Mouse (Mus musculus) layer of hippocampus, adult 18-20 months (tissue): ENCODE measurements around the gene Lmnb2. TPM values are rescaled to one million over a fixed set of nuclear protein-coding genes. Genes with fewer than 3 reads are reported as not detected.

Experiments
- DNase-seq, 2 experiments: peaks; one replicate each; pipeline ENCODE4 v3.0.0; 2022; ENCODE audit warnings: low spot score in 2 of 2
- total RNA-seq, 2 experiments: library from RNA; stranded (reverse); gene quantifications; 2 replicates each; pipeline ENCODE4 v1.2.3; 2021

Gene Lmnb2
- total RNA-seq, 2 experiments from 2014 or later = 19.5 to 22.3 TPM

GRCm38 (mm10) chr10:80930361-80931152, 12.5 kb upstream of the Lmnb2 start:
- peak in 1 of 2 experiments; percentile 57 for DNase-seq

DNA sequence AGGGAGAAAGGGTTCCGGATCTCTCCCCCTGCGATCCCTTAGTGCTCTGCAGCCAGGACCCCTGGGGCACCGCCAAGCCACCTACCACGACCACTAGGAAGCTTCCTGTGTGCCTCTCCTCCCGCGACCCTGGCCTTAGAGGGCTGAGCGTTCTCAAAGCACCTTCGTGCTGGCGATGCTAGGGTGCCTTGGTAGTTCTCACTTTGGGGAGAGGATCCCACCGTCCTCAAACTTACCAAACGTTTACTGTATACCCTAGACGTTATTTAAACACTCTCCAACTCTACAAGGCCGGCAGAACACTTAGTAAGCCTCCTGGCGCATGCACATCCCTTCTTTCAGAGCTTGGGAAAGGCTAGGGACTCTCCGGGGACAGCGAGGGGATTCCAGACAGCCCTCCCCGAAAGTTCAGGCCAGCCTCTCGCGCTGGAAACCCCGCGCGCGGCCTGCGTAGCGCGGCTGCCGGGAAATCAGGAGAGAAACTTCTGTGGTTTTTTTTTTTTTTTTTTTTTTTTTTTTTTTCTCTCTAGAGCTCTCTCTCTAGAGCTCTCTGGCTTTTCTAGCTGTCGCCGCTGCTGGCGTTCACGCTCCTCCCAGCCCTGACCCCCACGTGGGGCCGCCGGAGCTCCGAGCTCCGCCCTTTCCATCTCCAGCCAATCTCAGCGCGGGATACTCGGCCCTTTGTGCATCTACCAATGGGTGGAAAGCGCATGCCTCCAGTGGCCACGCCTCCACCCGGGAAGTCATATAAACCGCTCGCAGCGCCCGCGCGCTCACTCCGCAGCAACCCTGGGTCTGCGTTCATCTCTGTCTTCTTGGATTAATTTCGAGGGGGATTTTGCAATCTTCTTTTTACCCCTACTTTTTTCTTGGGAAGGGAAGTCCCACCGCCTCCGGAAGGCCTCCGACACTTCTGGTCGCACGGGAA, 11.5 kb upstream of the Lmnb2 start, which contains the start of gene Gadd45b:
Gadd45b (plus strand) TSS at position 775 of the 928 bp plus-strand sequence.
- DNase-seq = peak; percentile 98 to 99

DNA sequence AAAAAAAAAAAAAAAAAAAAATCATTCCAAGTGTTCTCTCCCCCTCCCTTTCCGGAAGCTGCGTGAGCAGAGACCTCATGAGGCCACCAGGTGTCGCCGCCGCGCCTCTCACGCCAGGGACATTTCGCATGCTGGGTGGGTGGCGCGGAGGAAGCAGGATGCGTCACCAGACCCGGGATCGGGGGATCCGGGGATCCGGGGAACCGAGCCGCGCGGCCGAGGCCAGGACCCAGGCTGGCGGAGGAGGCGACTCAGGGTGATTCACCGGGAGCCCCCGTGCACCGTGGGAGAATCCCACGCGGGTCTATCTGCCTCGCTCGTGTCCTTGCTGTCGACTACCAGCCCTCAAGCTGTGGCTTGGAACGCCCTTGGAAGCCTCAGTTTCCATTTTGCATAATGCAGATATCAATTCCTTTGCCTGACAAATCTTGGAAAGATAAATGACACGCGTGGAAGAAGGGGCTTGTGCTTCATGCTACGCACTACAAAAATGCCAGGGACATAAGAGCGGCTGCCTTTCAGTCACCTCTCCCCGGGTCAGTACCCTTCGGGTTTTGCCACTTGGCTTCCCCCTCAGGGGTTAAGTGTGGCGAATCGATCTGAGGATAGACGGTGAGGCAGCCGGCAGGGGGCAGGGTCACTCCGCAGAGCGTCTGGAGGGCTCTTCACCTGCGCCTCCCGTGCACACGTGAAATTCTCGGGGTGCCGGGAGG, 10.7 kb upstream of the Lmnb2 start:
- DNase-seq = peak; percentile 90 to 95

DNA sequence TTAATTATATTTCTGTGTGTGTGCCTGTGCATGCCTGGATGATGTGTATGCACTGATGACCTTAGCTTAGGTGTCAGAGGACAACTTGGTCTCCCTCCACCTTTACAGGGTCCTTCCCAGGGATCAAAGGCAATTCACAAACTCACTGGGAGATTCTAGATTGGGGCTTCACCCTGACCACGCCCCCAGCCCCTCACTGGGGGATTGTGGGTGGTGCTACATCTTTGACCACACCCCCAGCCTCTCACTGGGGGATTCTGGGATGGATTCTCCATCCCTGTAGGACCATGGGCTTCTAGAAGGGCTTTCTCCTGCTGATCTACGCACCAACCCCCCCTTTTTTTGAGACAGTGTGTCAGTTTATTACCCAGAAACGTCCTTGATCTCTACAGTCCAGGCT, 7.4 kb upstream of the Lmnb2 start:
- DNase-seq = no peak

- DNase-seq = no peak
Measured at GRCm38 (mm10) chr10:80921923-80922322, 3.9 kb upstream of the Lmnb2 start.

DNA sequence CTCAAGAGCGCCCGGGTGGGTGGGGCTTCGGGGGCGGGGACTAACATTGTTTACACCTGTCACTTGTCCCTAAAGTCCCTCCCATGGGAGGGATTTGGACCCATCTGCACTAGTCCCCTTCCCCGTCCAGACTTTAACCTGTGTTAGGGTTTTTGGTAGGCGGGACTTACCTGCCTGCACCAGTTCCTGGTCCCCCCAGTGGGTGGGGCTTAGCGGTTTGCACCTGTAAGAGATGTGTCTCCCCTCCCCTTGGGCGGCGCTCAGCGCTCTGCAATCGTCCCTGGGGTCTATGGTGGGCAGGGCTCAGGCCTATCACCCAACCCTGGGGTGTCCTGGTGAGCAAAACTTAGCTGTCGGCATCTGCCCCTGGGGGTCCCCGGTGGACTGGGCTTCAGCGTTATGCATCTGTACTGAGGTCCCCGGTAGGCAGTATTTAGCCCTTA, 688 bp downstream of the Lmnb2 start:
- DNase-seq = no peak

GRCm38 (mm10) chr10:80915736-80916135, 2.3 kb downstream of the Lmnb2 start:
- no peak for DNase-seq

GRCm38 (mm10) chr10:80915260-80915659, 2.8 kb downstream of the Lmnb2 start:
- no peak for DNase-seq

DNA sequence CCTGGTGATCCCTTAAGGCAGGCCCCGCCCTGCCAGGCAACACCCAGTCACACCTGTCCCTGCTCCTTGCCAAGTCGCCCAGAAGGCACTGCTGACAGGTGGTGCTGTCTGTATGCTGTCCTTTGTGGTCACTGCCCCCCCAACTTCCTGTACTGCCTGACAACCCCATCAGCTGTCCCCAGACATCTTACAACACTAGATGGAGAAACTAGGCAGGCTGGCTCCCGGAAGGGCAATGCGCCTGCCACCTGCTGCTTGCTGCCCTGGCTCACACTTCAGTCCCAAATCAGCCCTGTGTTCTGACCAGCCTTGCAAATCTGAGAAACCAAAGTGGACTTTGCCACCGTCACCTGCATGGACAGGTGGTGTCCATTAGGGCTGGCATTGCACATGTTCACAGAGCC, 3.8 kb downstream of the Lmnb2 start:
- DNase-seq = no peak

GRCm38 (mm10) chr10:80913364-80914011, 4.6 kb downstream of the Lmnb2 start:
- DNase-seq = no peak

- DNase-seq = no peak
Measured at GRCm38 (mm10) chr10:80911891-80912290, 6.2 kb downstream of the Lmnb2 start.

GRCm38 (mm10) chr10:80911354-80911753, 6.7 kb downstream of the Lmnb2 start:
- DNase-seq = no peak

DNA sequence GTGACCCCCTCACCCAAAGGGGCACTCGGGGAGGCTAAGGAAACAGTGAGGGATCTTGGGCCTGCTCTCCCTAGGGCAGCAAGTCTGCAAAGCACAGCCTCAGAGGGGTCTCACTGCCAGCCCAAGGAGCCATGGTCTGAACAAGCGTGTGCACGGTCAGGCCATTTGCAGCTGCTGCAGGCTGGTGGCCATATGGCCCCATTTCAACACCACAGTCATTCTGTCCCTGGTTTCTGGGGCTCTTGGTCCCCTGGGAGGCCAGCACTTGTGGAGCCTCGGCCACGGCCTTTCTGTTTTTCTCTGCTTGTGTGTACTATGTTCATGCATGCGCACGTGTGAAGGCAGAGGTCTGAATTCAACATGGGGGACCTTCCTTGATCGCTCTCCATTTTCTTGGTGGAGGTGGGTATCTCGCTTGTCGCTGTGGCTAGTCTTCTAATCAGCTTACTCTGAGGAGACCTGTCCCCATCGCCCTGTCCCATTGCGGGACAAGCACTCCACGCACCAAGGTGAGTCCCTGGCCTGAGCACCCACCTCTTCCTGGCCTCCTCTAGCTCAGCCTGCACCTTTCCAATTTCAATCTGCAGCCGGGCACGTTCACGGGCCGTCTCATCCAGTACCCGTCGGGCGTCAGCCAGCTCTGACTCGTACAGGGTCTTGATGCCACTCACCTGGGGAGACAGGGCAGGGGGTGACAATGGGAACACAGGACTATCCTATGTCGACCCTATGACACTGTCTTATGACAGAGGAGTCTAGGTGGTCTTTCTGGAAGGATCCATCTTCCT, 8.5 kb downstream of the Lmnb2 start:
- no peak for DNase-seq

- DNase-seq = no peak
Measured at GRCm38 (mm10) chr10:80904709-80905108, 13.3 kb downstream of the Lmnb2 start.

GRCm38 (mm10) chr10:80904004-80904693, 13.9 kb downstream of the Lmnb2 start:
- no peak for DNase-seq

- no peak for DNase-seq
Measured at GRCm38 (mm10) chr10:80903282-80903681, 14.8 kb downstream of the Lmnb2 start.

DNA sequence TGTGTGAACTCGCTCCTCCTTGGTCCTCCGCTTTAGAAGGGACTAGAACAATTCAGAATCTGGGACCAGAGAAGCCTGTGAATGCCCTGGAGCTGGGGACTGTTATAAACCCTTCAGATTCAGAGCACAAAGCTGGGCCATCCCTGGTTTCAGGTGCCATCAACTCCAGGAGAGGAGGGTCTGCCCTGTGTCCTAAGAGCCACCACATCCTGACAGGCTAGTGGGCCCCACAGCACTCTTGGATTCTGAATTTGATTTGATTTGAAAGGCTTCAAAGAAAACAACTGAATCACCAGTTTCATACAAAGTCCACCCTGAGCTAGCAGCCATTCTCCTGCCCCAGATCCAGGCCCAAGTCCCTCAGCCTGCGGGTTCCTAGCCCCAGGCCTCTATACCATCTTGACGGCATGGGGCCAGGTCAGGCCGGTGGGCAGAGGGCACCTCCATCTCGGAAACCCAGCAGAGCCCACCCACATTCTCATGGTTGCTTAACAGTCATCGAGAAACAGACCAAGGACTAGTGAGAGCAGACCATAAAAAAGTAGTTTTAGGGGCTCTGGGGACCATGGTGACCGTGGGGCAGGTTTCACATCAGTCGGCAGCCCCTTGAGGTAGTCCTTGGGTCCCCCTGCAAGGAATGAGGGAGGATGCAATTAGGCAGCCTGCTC, 15.6 kb downstream of the Lmnb2 start:
- no peak for DNase-seq

GRCm38 (mm10) chr10:80901409-80902272, 16.4 kb downstream of the Lmnb2 start:
- no peak for DNase-seq
